Mouse (Mus musculus) CH12F3 (cell line): ENCODE results near the gene Grtp1.

ENCODE experiments used
- in situ Hi-C: fragments of 300-500 bp; cut with MboI; formaldehyde crosslinking; loops from 2 replicates; pipeline ENCODE4 v1.14.3; 2020; ENCODE audit warnings: low sequenced_read_pairs

The Grtp1 gene

GRCm38 (mm10) chr8:13205311-13205710 lies 4.9 kb upstream of the Grtp1 start:
- in situ Hi-C loops = no loop called here

- in situ Hi-C loops = no loop called here
Observed at GRCm38 (mm10) chr8:13204371-13205140, 4.1 kb upstream of the Grtp1 start.

GRCm38 (mm10) chr8:13203472-13203871 lies 3.1 kb upstream of the Grtp1 start:
- in situ Hi-C loops = no loop called here

- in situ Hi-C loops = no loop called here
Observed at GRCm38 (mm10) chr8:13202806-13203205, 2.4 kb upstream of the Grtp1 start.

GRCm38 (mm10) chr8:13202041-13202440 lies 1.6 kb upstream of the Grtp1 start:
- in situ Hi-C loops = no loop called here

GRCm38 (mm10) chr8:13201013-13201334 lies 554 bp upstream of the Grtp1 start:
- in situ Hi-C loops = no loop called here

- in situ Hi-C loops = no loop called here
Observed at GRCm38 (mm10) chr8:13199385-13200061, 897 bp downstream of the Grtp1 start.

- in situ Hi-C loops = no loop called here
Observed at GRCm38 (mm10) chr8:13197493-13197892, 2.9 kb downstream of the Grtp1 start.

GRCm38 (mm10) chr8:13194818-13195217 lies 5.6 kb downstream of the Grtp1 start:
- in situ Hi-C loops = no loop called here

GRCm38 (mm10) chr8:13190235-13190634 lies 10.2 kb downstream of the Grtp1 start:
- in situ Hi-C loops = no loop called here

GRCm38 (mm10) chr8:13188857-13189256 lies 11.6 kb downstream of the Grtp1 start:
- in situ Hi-C loops = no loop called here

GRCm38 (mm10) chr8:13188052-13188555 lies 12.3 kb downstream of the Grtp1 start:
- in situ Hi-C loops = no loop called here

GRCm38 (mm10) chr8:13187638-13188037 lies 12.8 kb downstream of the Grtp1 start:
- in situ Hi-C loops = no loop called here

- in situ Hi-C loops = no loop called here
Observed at GRCm38 (mm10) chr8:13187229-13187628, 13.2 kb downstream of the Grtp1 start.

GRCm38 (mm10) chr8:13186819-13187218 lies 13.6 kb downstream of the Grtp1 start:
- in situ Hi-C loops = no loop called here

- in situ Hi-C loops = no loop called here
Observed at GRCm38 (mm10) chr8:13181691-13181976, 18.8 kb downstream of the Grtp1 start.

- in situ Hi-C loops = no loop called here
Observed at GRCm38 (mm10) chr8:13180911-13181690, 19.3 kb downstream of the Grtp1 start.

GRCm38 (mm10) chr8:13180408-13180807 lies 20.0 kb downstream of the Grtp1 start:
- in situ Hi-C loops = no loop called here

- in situ Hi-C loops = no loop called here
Observed at GRCm38 (mm10) chr8:13179948-13180347, 20.5 kb downstream of the Grtp1 start.

GRCm38 (mm10) chr8:13179482-13179881 lies 20.9 kb downstream of the Grtp1 start:
- in situ Hi-C loops = no loop called here

GRCm38 (mm10) chr8:13178137-13178536 lies 22.3 kb downstream of the Grtp1 start:
- in situ Hi-C loops = no loop called here
